Mouse (Mus musculus) heart, adult 2 months (tissue): ENCODE results near the gene Synpo2. TPM values are rescaled to one million over a fixed set of nuclear protein-coding genes. Genes with fewer than 3 reads are reported as not detected.
A peak's percentile ranks its signal among the peaks of the same experiment; 100 is the strongest.

ENCODE experiments used
- DNase-seq, 2 experiments: peaks; one replicate each; pipeline ENCODE4 v3.0.0; 2021
- H3K27ac ChIP-seq: fragments of 200-600 bp; 2 replicates; pipeline ENCODE4 v1.8.1; 2022
- H3K27me3 ChIP-seq: fragments of 200-500 bp; 2 replicates; pipeline ENCODE4 v1.6.1; 2012; ENCODE audit warnings: mild to moderate bottlenecking, low read length, inconsistent platforms, mixed read lengths; ENCODE audit not compliant: control insufficient read depth, insufficient read depth
- H3K36me3 ChIP-seq: fragments of 200-500 bp; 2 replicates; pipeline ENCODE4 v1.6.1; 2012; ENCODE audit warnings: low read length, inconsistent platforms; ENCODE audit not compliant: control insufficient read depth, insufficient read depth
- H3K4me1 ChIP-seq: fragments of 200-500 bp; 2 replicates; pipeline ENCODE4 v1.6.1; 2011; ENCODE audit warnings: low read length; ENCODE audit not compliant: control insufficient read depth, insufficient read depth
- H3K4me3 ChIP-seq: fragments of 200-600 bp; 2 replicates; pipeline ENCODE4 v1.8.1; 2022
- H3K79me2 ChIP-seq: fragments of 200-500 bp; replicated peaks from 2 replicates; pipeline ENCODE4 v1.6.1; 2012; ENCODE audit warnings: mild to moderate bottlenecking, inconsistent platforms, low read length, moderate library complexity, mixed read lengths; ENCODE audit not compliant: control insufficient read depth, insufficient read depth
- H3K9ac ChIP-seq: fragments of 200-500 bp; 2 replicates; pipeline ENCODE4 v1.6.1; 2012; ENCODE audit warnings: low read depth, mild to moderate bottlenecking, control low read depth, inconsistent platforms, low read length, mixed read lengths
- CTCF ChIP-seq: fragments of 200-600 bp; IDR thresholded peaks from 2 replicates; pipeline ENCODE4 v1.8.1; 2022; ENCODE audit warnings: antibody characterized with exemption, mild to moderate bottlenecking, moderate library complexity
- EP300 ChIP-seq: fragments of 200-500 bp; IDR thresholded peaks from 2 replicates; pipeline ENCODE4 v1.6.1; 2011; ENCODE audit warnings: low read depth, low read length, control low read depth; ENCODE audit not compliant: insufficient read depth
- POLR2A ChIP-seq: fragments of 200-500 bp; IDR thresholded peaks from 2 replicates; pipeline ENCODE4 v1.6.1; 2011; ENCODE audit warnings: mild to moderate bottlenecking, low read depth, low read length, control low read depth; ENCODE audit not compliant: insufficient read depth
- WGBS: fragments of 180-500 bp; shearing (Covaris S2); methylation state at CpG from one replicate; pipeline ENCODE4 v1.1.7; 2018; 5-methylcytosine and 5-hydroxymethylcytosine counted together
- intact Hi-C: fragments of 180-260 bp; cut with DNase I; formaldehyde crosslinking; loops from one replicate; pipeline ENCODE4 v1.15.1; 2025
- polyA plus RNA-seq: library from polyadenylated mRNA; depleted of rRNA; stranded (reverse); fragments of >200 nt; gene quantifications from 2 replicates; pipeline ENCODE4 v1.2.3, GENCODE M21; 2012
- total RNA-seq, 2 experiments: library from RNA; stranded (reverse); gene quantifications; 2 replicates each; pipeline ENCODE4 v1.2.3; 2021

The Synpo2 gene
- total and polyA plus RNA-seq, 3 experiments = 19.3 to 97.5 (median 85.8) TPM

- no peak overlapping the region for H3K27ac ChIP-seq
- no peaks in the 10 kb centered on the region; the same call in 1 of the 2 replicates for H3K36me3 ChIP-seq
- H3K4me1 ChIP-seq = peaks cover 10% of the 10 kb centered on the region
- no peaks in the 10 kb centered on the region for H3K27me3 ChIP-seq
- no peak overlapping the region for H3K9ac ChIP-seq
- no peaks in the 10 kb centered on the region for H3K79me2 ChIP-seq
- DNase-seq = no peak
- WGBS = 70% methylated on average over 19 of the region's 19 CpGs
- intact Hi-C loops = loop anchor here (5.0 kb wide), 1 partner anchor 36 kb away; no protein-coding TSS in a partner anchor
- no peak overlapping the region for H3K4me3 ChIP-seq
- TF ChIP-seq POLR2A = no peak
- no peak for TF ChIP-seq CTCF
- no peak for TF ChIP-seq EP300
Observed at GRCm38 (mm10) chr3:123176366-123177334, 59.3 kb downstream of the Synpo2 start.

DNA sequence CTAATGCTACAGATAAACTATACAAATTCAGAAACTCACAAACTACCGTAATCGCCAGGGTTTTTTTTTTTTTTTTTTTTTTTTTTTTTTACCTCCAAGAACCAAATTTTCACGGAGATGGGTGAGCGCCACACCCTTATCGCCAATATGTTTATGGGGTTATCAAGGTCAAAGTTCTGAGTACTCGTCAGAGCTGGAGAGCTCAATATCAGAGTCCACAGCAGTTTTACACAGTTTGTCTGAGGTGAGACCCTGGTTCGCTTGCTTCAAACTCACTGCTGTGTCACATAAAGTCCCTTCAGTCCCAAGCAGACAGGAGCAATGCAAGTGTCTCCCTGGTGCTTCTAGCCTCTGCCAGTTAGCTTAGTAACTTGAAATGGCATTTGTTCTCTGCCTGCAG lies 60.8 kb downstream of the Synpo2 start:
- intact Hi-C loops = loop anchor here (5.0 kb wide), 1 partner anchor 37 kb away; no protein-coding TSS in a partner anchor
- 85% methylated on average over 7 of the region's 7 CpGs for WGBS

GRCm38 (mm10) chr3:123174379-123174697 lies 61.6 kb downstream of the Synpo2 start:
- Histone ChIP-seq H3K9ac (no peak overlapping the region), H3K27ac (peak overlapping the region; percentile 74), H3K27me3 (no peaks in the 10 kb centered on the region), H3K36me3 (no peaks in the 10 kb centered on the region; the same call in 1 of the 2 replicates), H3K4me1 (peaks cover 11% of the 10 kb centered on the region), H3K4me3 (no peak overlapping the region), H3K79me2 (no peaks in the 10 kb centered on the region)
- intact Hi-C loops = no loop called here
- no peak for TF ChIP-seq CTCF
- TF ChIP-seq POLR2A = no peak
- no peak for TF ChIP-seq EP300
- WGBS = 80% methylated on average over 8 of the region's 8 CpGs
- no peak for DNase-seq

More for the DNA sequence above, 60.8 kb downstream of the Synpo2 start:
- no peak for TF ChIP-seq POLR2A
- no peak for TF ChIP-seq EP300
- TF ChIP-seq CTCF = no peak
- Histone ChIP-seq H3K4me3 (no peak overlapping the region), H3K27me3 (no peaks in the 10 kb centered on the region), H3K9ac (no peak overlapping the region), H3K4me1 (peaks cover 11% of the 10 kb centered on the region), H3K36me3 (no peaks in the 10 kb centered on the region; the same call in 1 of the 2 replicates), H3K27ac (no peak overlapping the region; the same call in 1 of the 2 replicates), H3K79me2 (no peaks in the 10 kb centered on the region)
- no peak for DNase-seq

GRCm38 (mm10) chr3:123173553-123174378 lies 62.2 kb downstream of the Synpo2 start:
- Histone ChIP-seq H3K27ac (peak overlapping the region; percentile 74), H3K79me2 (no peaks in the 10 kb centered on the region), H3K4me1 (peaks cover 11% of the 10 kb centered on the region; the same call in 1 of the 2 replicates), H3K27me3 (no peaks in the 10 kb centered on the region), H3K4me3 (no peak overlapping the region), H3K9ac (no peak overlapping the region), H3K36me3 (no peaks in the 10 kb centered on the region; the same call in 1 of the 2 replicates)
- intact Hi-C loops = no loop called here
- TF ChIP-seq EP300 (no peak), CTCF (no peak), POLR2A (no peak)
- WGBS = 64% methylated on average over 21 of the region's 21 CpGs
- peak in 1 of 2 experiments; percentile 42 for DNase-seq

- no peak for DNase-seq
- Histone ChIP-seq H3K4me1 (peaks cover 11% of the 10 kb centered on the region; the same call in 1 of the 2 replicates), H3K27me3 (no peaks in the 10 kb centered on the region), H3K79me2 (no peaks in the 10 kb centered on the region), H3K27ac (no peak overlapping the region), H3K4me3 (no peak overlapping the region), H3K36me3 (no peaks in the 10 kb centered on the region; the same call in 1 of the 2 replicates), H3K9ac (no peak overlapping the region)
- intact Hi-C loops = no loop called here
- WGBS = 52% methylated on average over 5 of the region's 5 CpGs
- TF ChIP-seq CTCF = no peak
- no peak for TF ChIP-seq POLR2A
- TF ChIP-seq EP300 = no peak
Observed at GRCm38 (mm10) chr3:123172151-123172550, 63.8 kb downstream of the Synpo2 start.
